Mouse (Mus musculus) embryonic fibroblast, embryonic 13.5 days (primary cell): Measurements from ENCODE around the gene Opn1sw.

Experiments
- CTCF ChIP-seq: IDR thresholded peaks from 2 replicates; pipeline ENCODE4 v1.5.1; 2011; ENCODE audit warnings: mild to moderate bottlenecking, control low read depth, low read length, moderate library complexity, borderline replicate concordance; ENCODE audit not compliant: insufficient read depth
- POLR2A ChIP-seq: IDR thresholded peaks from 2 replicates; pipeline ENCODE4 v1.6.1; 2011; ENCODE audit warnings: low read depth, mild to moderate bottlenecking, control low read depth, low read length, moderate library complexity

DNA sequence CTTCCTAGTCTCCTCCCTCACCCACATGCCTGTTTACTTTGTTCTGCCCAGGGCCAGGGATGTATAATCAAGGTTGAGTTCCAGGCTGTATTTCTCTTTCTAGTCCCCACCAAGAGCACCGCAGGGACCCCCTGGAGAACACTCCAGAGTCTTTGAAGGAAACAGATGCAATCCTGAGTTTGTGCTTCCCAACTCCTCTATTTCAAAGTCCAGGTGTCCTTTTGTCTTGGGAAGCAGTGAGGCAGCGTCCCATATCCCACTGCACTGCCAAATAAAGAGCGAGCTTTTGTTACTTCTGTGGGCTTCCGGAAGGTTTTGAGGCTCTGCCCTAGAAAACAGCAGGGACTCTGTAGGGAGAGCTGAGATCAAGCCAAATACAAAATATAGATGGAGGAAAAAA lies 11.6 kb upstream of the Opn1sw start:
- TF ChIP-seq CTCF: no peak
- TF ChIP-seq POLR2A: no peak
